Mouse (Mus musculus) cortical plate, adult 2 months (tissue): ENCODE data around the gene Akap9. TPM values are rescaled to one million over a fixed set of nuclear protein-coding genes. Genes with fewer than 3 reads are reported as not detected.
"Not testable (repeated sequence)": the region's sequence is repeated elsewhere in the genome, so short reads cannot be mapped to it uniquely, and the experiment has no call there.

Experiments used
- H3K27ac ChIP-seq: fragments of 200-500 bp; 2 replicates; pipeline ENCODE4 v1.5.1; 2012; ENCODE audit warnings: low read length, control low read depth, inconsistent platforms; ENCODE audit not compliant: insufficient read depth
- H3K4me1 ChIP-seq: fragments of 200-500 bp; 2 replicates; pipeline ENCODE4 v1.6.1; 2011; ENCODE audit warnings: low read length; ENCODE audit not compliant: control insufficient read depth, insufficient read depth
- H3K4me3 ChIP-seq: fragments of 200-500 bp; 2 replicates; pipeline ENCODE4 v1.5.1; 2011; ENCODE audit warnings: mild to moderate bottlenecking, low read length, control low read depth; ENCODE audit not compliant: insufficient read depth
- CTCF ChIP-seq: fragments of 200-500 bp; IDR thresholded peaks from 2 replicates; pipeline ENCODE4 v1.5.1; 2011; ENCODE audit warnings: mild to moderate bottlenecking, control low read depth, low read length; ENCODE audit not compliant: insufficient read depth; ENCODE audit errors: extremely low read depth
- POLR2A ChIP-seq: fragments of 200-500 bp; IDR thresholded peaks from 2 replicates; pipeline ENCODE4 v1.6.1; 2011; ENCODE audit warnings: mild to moderate bottlenecking, low read length, control low read depth; ENCODE audit not compliant: insufficient read depth; ENCODE audit errors: extremely low read depth
- polyA plus RNA-seq: library from polyadenylated mRNA; depleted of rRNA; stranded (reverse); fragments of >200 nt; gene quantifications from 2 replicates; pipeline ENCODE4 v1.2.3, GENCODE M21; 2012

The Akap9 gene
- polyA plus RNA-seq, 1 experiment, result 25.1 TPM

GRCm38 (mm10) chr5:4004531-4005469 is 76.9 kb downstream of the Akap9 start:
- Histone ChIP-seq H3K4me3 (no peak overlapping the region), H3K27ac (no peak overlapping the region), H3K4me1 (no peaks in the 10 kb centered on the region; the same call in 1 of the 2 replicates)
- TF ChIP-seq POLR2A, result no peak
- TF ChIP-seq CTCF, result no peak

- Histone ChIP-seq H3K4me3 (no peak overlapping the region), H3K27ac (no peak overlapping the region), H3K4me1 (no peaks in the 10 kb centered on the region; the same call in 1 of the 2 replicates)
- TF ChIP-seq POLR2A (no peak), CTCF (no peak)
These were observed 78.8 kb downstream of the Akap9 start for GRCm38 (mm10) chr5:4006606-4007005.

GRCm38 (mm10) chr5:4008266-4008665 is 80.4 kb downstream of the Akap9 start:
- no peak overlapping the region for H3K27ac ChIP-seq
- H3K4me3 ChIP-seq, result no peak overlapping the region
- TF ChIP-seq POLR2A (no peak), CTCF (no peak)
- H3K4me1 ChIP-seq, result no peaks in the 10 kb centered on the region; the same call in 1 of the 2 replicates

GRCm38 (mm10) chr5:4009540-4009939 is 81.7 kb downstream of the Akap9 start:
- no peak for TF ChIP-seq POLR2A
- TF ChIP-seq CTCF, result no peak
- H3K4me3 ChIP-seq, result no peak overlapping the region

GRCm38 (mm10) chr5:4017646-4018045 is 89.8 kb downstream of the Akap9 start:
- not testable (repeated sequence) for H3K27ac ChIP-seq, H3K4me1 ChIP-seq, H3K4me3 ChIP-seq

More at GRCm38 (mm10) chr5:4009540-4009939, 81.7 kb downstream of the Akap9 start:
- H3K27ac ChIP-seq, result no peak overlapping the region
- no peaks in the 10 kb centered on the region; the same call in 1 of the 2 replicates for H3K4me1 ChIP-seq

- no peak for TF ChIP-seq CTCF
- no peak for TF ChIP-seq POLR2A
- Histone ChIP-seq H3K27ac (no peak overlapping the region), H3K4me1 (no peaks in the 10 kb centered on the region), H3K4me3 (no peak overlapping the region)
These were observed 91.5 kb downstream of the Akap9 start for GRCm38 (mm10) chr5:4019377-4019776.

- Histone ChIP-seq H3K27ac (no peak overlapping the region), H3K4me3 (no peak overlapping the region), H3K4me1 (no peaks in the 10 kb centered on the region)
- TF ChIP-seq CTCF, result no peak
- TF ChIP-seq POLR2A, result no peak
These were observed 92.2 kb downstream of the Akap9 start for GRCm38 (mm10) chr5:4020018-4020417.

- TF ChIP-seq POLR2A (no peak), CTCF (no peak)
- H3K27ac ChIP-seq, result no peak overlapping the region
- no peak overlapping the region for H3K4me3 ChIP-seq
- no peaks in the 10 kb centered on the region for H3K4me1 ChIP-seq
These were observed 95.3 kb downstream of the Akap9 start for GRCm38 (mm10) chr5:4023186-4023585.

- Histone ChIP-seq H3K4me1 (no peaks in the 10 kb centered on the region), H3K4me3 (no peak overlapping the region), H3K27ac (no peak overlapping the region)
- no peak for TF ChIP-seq CTCF
These were observed 96.2 kb downstream of the Akap9 start for GRCm38 (mm10) chr5:4023742-4024681.
